Mouse (Mus musculus) bone marrow macrophage, adult 2 months (primary cell): Measurements from ENCODE around the gene Itfg2.

Experiments
- CTCF ChIP-seq: IDR thresholded peaks from 2 replicates; pipeline ENCODE4 v1.5.1; 2012; ENCODE audit warnings: low read depth, mild to moderate bottlenecking, low read length, moderate library complexity
- POLR2A ChIP-seq: IDR thresholded peaks from 2 replicates; pipeline ENCODE4 v1.6.1; 2012; ENCODE audit warnings: mild to moderate bottlenecking, low read depth, low read length, borderline replicate concordance

DNA sequence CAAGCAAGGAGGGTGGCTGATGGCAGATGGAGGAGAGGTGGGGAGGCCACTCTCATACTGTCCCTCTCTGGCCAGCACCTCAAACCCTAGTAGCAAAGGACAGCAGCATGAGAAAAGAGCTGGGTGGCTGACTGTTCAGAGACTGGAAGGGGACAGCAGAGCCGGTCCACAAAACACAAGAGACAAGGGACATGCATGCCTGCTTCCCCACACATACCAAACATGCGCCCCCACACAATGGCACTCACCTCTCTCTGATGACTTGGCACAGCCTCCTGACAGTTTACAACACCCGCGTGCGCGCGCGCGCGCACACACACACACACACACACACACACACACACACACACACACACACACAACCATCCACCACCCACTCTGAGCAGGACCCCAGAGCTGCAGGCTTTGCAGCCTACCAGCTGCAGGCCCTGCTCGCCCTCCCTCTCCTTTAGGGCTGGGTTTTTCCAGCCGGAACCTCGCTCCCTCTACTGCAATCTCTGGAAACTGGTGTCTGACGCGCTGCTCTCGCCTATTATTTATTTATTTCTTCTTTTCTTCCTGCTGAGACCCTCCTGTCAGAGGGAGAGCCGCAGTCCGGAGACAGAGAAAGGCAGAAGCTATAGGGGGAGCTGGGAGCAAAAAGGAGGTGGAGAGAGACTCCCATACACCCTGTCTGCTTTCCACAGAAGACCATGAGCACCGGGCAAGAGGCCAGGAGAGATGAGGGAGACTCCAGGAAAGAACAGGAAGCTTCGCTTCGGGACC lies 25.1 kb downstream of the Itfg2 start:
- no peak for TF ChIP-seq CTCF
- TF ChIP-seq POLR2A, result no peak
